Mouse (Mus musculus) adrenal gland, postnatal 4 days (tissue): ENCODE measurements at regions not wholly inside any gene's neighbourhood (a gene's known extent, or its start where the extent isn't known, plus 50 kb on each side); places are given as distances from the start of the nearest gene placed in this dataset.

ENCODE experiments used
- DNase-seq, 2 experiments: peaks; one replicate each; pipeline ENCODE4 v3.0.0; 2021 to 2022; ENCODE audit warnings: low spot score in 2 of 2, mixed read lengths in 2 of 2

- no peak for DNase-seq
These were observed 193.8 kb upstream of the Jarid2 start for GRCm38 (mm10) chr13:44535441-44535840.

- no peak for DNase-seq
These were observed 191.0 kb upstream of the Jarid2 start for GRCm38 (mm10) chr13:44538238-44538637.

GRCm38 (mm10) chr13:44540401-44540800, 188.9 kb upstream of the Jarid2 start:
- DNase-seq: no peak

GRCm38 (mm10) chr13:44541243-44541653, 188.0 kb upstream of the Jarid2 start:
- DNase-seq: no peak

GRCm38 (mm10) chr13:44544786-44545185, 184.5 kb upstream of the Jarid2 start:
- no peak for DNase-seq

GRCm38 (mm10) chr13:44546289-44546688, 183.0 kb upstream of the Jarid2 start:
- DNase-seq: no peak

GRCm38 (mm10) chr13:44548880-44549279, 180.4 kb upstream of the Jarid2 start:
- no peak for DNase-seq

GRCm38 (mm10) chr13:44553363-44553762, 175.9 kb upstream of the Jarid2 start:
- no peak for DNase-seq

GRCm38 (mm10) chr13:44554686-44555463, 174.4 kb upstream of the Jarid2 start:
- DNase-seq: no peak

GRCm38 (mm10) chr13:44555979-44556378, 173.3 kb upstream of the Jarid2 start:
- DNase-seq: no peak

- DNase-seq: no peak
These were observed 171.2 kb upstream of the Jarid2 start for GRCm38 (mm10) chr13:44558051-44558450.

- no peak for DNase-seq
These were observed 170.6 kb upstream of the Jarid2 start for GRCm38 (mm10) chr13:44558491-44559177.

- DNase-seq: no peak
These were observed 170.1 kb upstream of the Jarid2 start for GRCm38 (mm10) chr13:44559178-44559565.

- DNase-seq: no peak
These were observed 169.6 kb upstream of the Jarid2 start for GRCm38 (mm10) chr13:44559706-44560105.

- DNase-seq: no peak
These were observed 164.6 kb upstream of the Jarid2 start for GRCm38 (mm10) chr13:44564705-44565104.

- DNase-seq: no peak
These were observed 161.6 kb upstream of the Jarid2 start for GRCm38 (mm10) chr13:44567696-44568095.

GRCm38 (mm10) chr13:44569241-44569778, 160.0 kb upstream of the Jarid2 start:
- DNase-seq: no peak

GRCm38 (mm10) chr13:44573463-44573862, 155.8 kb upstream of the Jarid2 start:
- no peak for DNase-seq

- DNase-seq: no peak
These were observed 150.1 kb upstream of the Jarid2 start for GRCm38 (mm10) chr13:44579215-44579614.

GRCm38 (mm10) chr13:44580156-44580736, 149.0 kb upstream of the Jarid2 start:
- DNase-seq: no peak

GRCm38 (mm10) chr13:44580767-44581166, 148.5 kb upstream of the Jarid2 start:
- no peak for DNase-seq
